Mouse (Mus musculus): ENCODE measurements at regions not wholly inside any gene's neighbourhood (a gene's known extent, or its start where the extent isn't known, plus 50 kb on each side); places are given as distances from the start of the nearest gene placed in this dataset.

GRCm38 (mm10) chr7:121214181-121214580 is 132.7 kb downstream of the Otoa start:
- Histone ChIP-seq H3K36me3 (ENCODE audit: control insufficient read depth, insufficient read depth, low read length) (no peaks in the 10 kb centered on the region), H3K4me3 (ENCODE audit: low read depth, low read length) (no peak overlapping the region), H3K4me2 (ENCODE audit: low read depth) (no peak overlapping the region), H3K27ac (ENCODE audit: low read depth, low read length) (no peak overlapping the region), H3K27me3 (ENCODE audit: control insufficient read depth, insufficient read depth, low read length) (no peaks in the 10 kb centered on the region), H3K9ac (ENCODE audit: low read length) (no peak overlapping the region), H3K9me3 (ENCODE audit: control insufficient read depth, low read length) (no peaks in the 10 kb centered on the region), H3K4me1 (ENCODE audit: control insufficient read depth, insufficient read depth, low read length) (no peaks in the 10 kb centered on the region)
- 86% methylated on average over 8 of the region's 8 CpGs for WGBS
- ATAC-seq (ENCODE audit: insufficient read depth, low FRiP score, low TSS enrichment) (no peak), DNase-seq (ENCODE audit: low spot score) (no peak)

DNA sequence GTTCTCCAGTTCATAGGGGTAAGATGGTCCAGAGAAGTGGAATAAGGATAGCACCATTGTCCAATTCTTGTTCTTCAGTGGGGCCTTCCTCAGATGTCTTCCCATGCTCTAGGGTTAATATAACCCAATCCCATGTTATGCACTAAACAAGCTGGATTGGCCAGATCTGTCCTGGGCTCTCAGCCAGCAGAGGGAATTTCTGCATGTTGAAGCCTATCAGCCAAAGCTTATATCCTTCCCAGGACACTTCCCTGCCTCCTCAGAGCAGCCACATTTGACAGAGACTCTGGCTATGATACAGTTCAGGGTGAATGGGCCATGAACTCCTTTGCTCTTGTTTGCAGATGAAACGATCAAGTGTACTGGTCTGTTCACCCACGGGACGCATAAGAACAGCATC is 133.6 kb downstream of the Otoa start:
- no peak overlapping the region for H3K4me2 ChIP-seq (ENCODE audit: low read depth)
- H3K27ac ChIP-seq (ENCODE audit: low read depth, low read length): no peak overlapping the region
- DNase-seq (ENCODE audit: low spot score) (no peak), ATAC-seq (ENCODE audit: insufficient read depth, low FRiP score, low TSS enrichment) (no peak)
- WGBS: 92% methylated on average over 3 of the region's 3 CpGs
- no peak overlapping the region for H3K4me3 ChIP-seq (ENCODE audit: low read depth, low read length)
- H3K4me1 ChIP-seq (ENCODE audit: control insufficient read depth, insufficient read depth, low read length): no peaks in the 10 kb centered on the region
- no peaks in the 10 kb centered on the region for H3K36me3 ChIP-seq (ENCODE audit: control insufficient read depth, insufficient read depth, low read length)
- H3K9ac ChIP-seq (ENCODE audit: low read length): no peak overlapping the region
- H3K27me3 ChIP-seq (ENCODE audit: control insufficient read depth, insufficient read depth, low read length): no peaks in the 10 kb centered on the region
- H3K9me3 ChIP-seq (ENCODE audit: control insufficient read depth, low read length): no peaks in the 10 kb centered on the region

- Histone ChIP-seq H3K9me3 (ENCODE audit: control insufficient read depth, low read length) (no peaks in the 10 kb centered on the region), H3K36me3 (ENCODE audit: control insufficient read depth, insufficient read depth, low read length) (no peaks in the 10 kb centered on the region), H3K4me3 (ENCODE audit: low read depth, low read length) (no peak overlapping the region), H3K4me1 (ENCODE audit: control insufficient read depth, insufficient read depth, low read length) (no peaks in the 10 kb centered on the region), H3K27ac (ENCODE audit: low read depth, low read length) (no peak overlapping the region), H3K4me2 (ENCODE audit: low read depth) (no peak overlapping the region), H3K27me3 (ENCODE audit: control insufficient read depth, insufficient read depth, low read length) (no peaks in the 10 kb centered on the region), H3K9ac (ENCODE audit: low read length) (no peak overlapping the region)
- ATAC-seq (ENCODE audit: insufficient read depth, low FRiP score, low TSS enrichment) (no peak), DNase-seq (ENCODE audit: low spot score) (no peak)
- WGBS: 69% methylated on average over 1 of the region's 1 CpGs
Measured at GRCm38 (mm10) chr7:121215735-121216134, 134.3 kb downstream of the Otoa start.

- DNase-seq (ENCODE audit: low spot score) (no peak), ATAC-seq (ENCODE audit: insufficient read depth, low FRiP score, low TSS enrichment) (no peak)
- 65% methylated on average over 10 of the region's 10 CpGs for WGBS
Measured at GRCm38 (mm10) chr7:121218031-121218430, 136.6 kb downstream of the Otoa start.

GRCm38 (mm10) chr7:121221158-121221557 is 139.7 kb downstream of the Otoa start:
- Histone ChIP-seq H3K9ac (ENCODE audit: low read length) (no peak overlapping the region), H3K36me3 (ENCODE audit: control insufficient read depth, insufficient read depth, low read length) (no peaks in the 10 kb centered on the region), H3K4me2 (ENCODE audit: low read depth) (no peak overlapping the region), H3K9me3 (ENCODE audit: control insufficient read depth, low read length) (no peaks in the 10 kb centered on the region), H3K4me1 (ENCODE audit: control insufficient read depth, insufficient read depth, low read length) (no peaks in the 10 kb centered on the region), H3K4me3 (ENCODE audit: low read depth, low read length) (no peak overlapping the region), H3K27me3 (ENCODE audit: control insufficient read depth, insufficient read depth, low read length) (no peaks in the 10 kb centered on the region), H3K27ac (ENCODE audit: low read depth, low read length) (no peak overlapping the region)
- no peak for ATAC-seq (ENCODE audit: insufficient read depth, low FRiP score, low TSS enrichment)
- 92% methylated on average over 7 of the region's 7 CpGs for WGBS
- no peak for DNase-seq (ENCODE audit: low spot score)

More at GRCm38 (mm10) chr7:121218031-121218430, 136.6 kb downstream of the Otoa start:
- H3K4me3 ChIP-seq (ENCODE audit: low read depth, low read length): no peak overlapping the region
- H3K27me3 ChIP-seq (ENCODE audit: control insufficient read depth, insufficient read depth, low read length): no peaks in the 10 kb centered on the region
- no peak overlapping the region for H3K27ac ChIP-seq (ENCODE audit: low read depth, low read length)
- no peaks in the 10 kb centered on the region for H3K4me1 ChIP-seq (ENCODE audit: control insufficient read depth, insufficient read depth, low read length)
- no peaks in the 10 kb centered on the region for H3K36me3 ChIP-seq (ENCODE audit: control insufficient read depth, insufficient read depth, low read length)
- H3K9ac ChIP-seq (ENCODE audit: low read length): no peak overlapping the region
- H3K4me2 ChIP-seq (ENCODE audit: low read depth): no peak overlapping the region
- H3K9me3 ChIP-seq (ENCODE audit: control insufficient read depth, low read length): no peaks in the 10 kb centered on the region

DNA sequence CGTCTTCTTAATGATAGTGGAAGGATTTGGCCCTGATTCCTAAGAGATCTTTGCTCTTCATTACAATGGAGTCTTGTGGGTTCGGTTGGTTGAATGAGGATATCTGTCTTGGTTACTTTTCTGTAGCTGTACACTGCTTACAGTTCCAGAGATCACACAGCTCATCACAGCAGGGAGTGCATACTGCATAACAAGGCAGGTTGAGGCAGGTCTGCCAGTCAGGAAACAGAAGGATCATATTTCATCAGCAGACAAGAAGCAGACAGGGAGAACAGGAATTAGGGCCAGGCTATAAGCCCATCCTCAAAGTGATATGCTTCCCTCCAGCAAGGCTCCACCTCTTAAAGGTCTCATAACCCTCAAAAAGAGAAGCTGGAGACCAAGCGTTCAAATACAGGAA is 150.4 kb downstream of the Otoa start:
- Histone ChIP-seq H3K4me3 (ENCODE audit: low read depth, low read length) (no peak overlapping the region), H3K36me3 (ENCODE audit: control insufficient read depth, insufficient read depth, low read length) (no peaks in the 10 kb centered on the region), H3K27ac (ENCODE audit: low read depth, low read length) (no peak overlapping the region), H3K9ac (ENCODE audit: low read length) (no peak overlapping the region), H3K4me2 (ENCODE audit: low read depth) (no peak overlapping the region), H3K27me3 (ENCODE audit: control insufficient read depth, insufficient read depth, low read length) (no peaks in the 10 kb centered on the region), H3K9me3 (ENCODE audit: control insufficient read depth, low read length) (no peaks in the 10 kb centered on the region), H3K4me1 (ENCODE audit: control insufficient read depth, insufficient read depth, low read length) (no peaks in the 10 kb centered on the region)
- 82% methylated on average over 3 of the region's 3 CpGs for WGBS
- ATAC-seq (ENCODE audit: insufficient read depth, low FRiP score, low TSS enrichment) (no peak), DNase-seq (ENCODE audit: low spot score) (no peak)

DNA sequence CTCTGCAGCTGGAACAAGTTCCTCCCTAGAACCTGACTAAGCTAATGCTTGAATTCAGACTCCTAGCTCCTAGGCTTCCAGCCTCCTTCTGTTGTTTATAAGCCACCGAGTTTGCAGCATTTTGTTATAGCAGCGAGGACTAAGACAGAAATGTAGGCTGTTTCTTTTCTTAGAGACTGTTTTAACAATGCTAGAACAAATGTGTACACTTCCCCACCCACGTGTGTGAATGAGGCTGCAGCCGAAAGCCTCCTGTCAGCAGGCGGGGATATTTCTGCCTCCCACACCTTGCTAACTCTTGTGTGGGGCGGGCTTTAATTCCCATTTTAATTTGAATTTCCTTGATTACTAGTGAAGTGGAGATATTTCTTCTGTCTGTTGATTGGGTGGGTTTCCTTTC is 153.4 kb downstream of the Otoa start:
- DNase-seq (ENCODE audit: low spot score): no peak
- no peak overlapping the region for H3K4me3 ChIP-seq (ENCODE audit: low read depth, low read length)
- H3K4me2 ChIP-seq (ENCODE audit: low read depth): no peak overlapping the region
- ATAC-seq (ENCODE audit: insufficient read depth, low FRiP score, low TSS enrichment): no peak
- no peaks in the 10 kb centered on the region for H3K27me3 ChIP-seq (ENCODE audit: control insufficient read depth, insufficient read depth, low read length)
- no peak overlapping the region for H3K9ac ChIP-seq (ENCODE audit: low read length)
- no peaks in the 10 kb centered on the region for H3K4me1 ChIP-seq (ENCODE audit: control insufficient read depth, insufficient read depth, low read length)
- no peaks in the 10 kb centered on the region for H3K9me3 ChIP-seq (ENCODE audit: control insufficient read depth, low read length)
- H3K36me3 ChIP-seq (ENCODE audit: control insufficient read depth, insufficient read depth, low read length): no peaks in the 10 kb centered on the region
- WGBS: 82% methylated on average over 6 of the region's 6 CpGs
- H3K27ac ChIP-seq (ENCODE audit: low read depth, low read length): no peak overlapping the region

- no peak overlapping the region for H3K4me2 ChIP-seq (ENCODE audit: low read depth)
- H3K9ac ChIP-seq (ENCODE audit: low read length): no peak overlapping the region
- H3K9me3 ChIP-seq (ENCODE audit: control insufficient read depth, low read length): no peaks in the 10 kb centered on the region
- DNase-seq (ENCODE audit: low spot score) (no peak), ATAC-seq (ENCODE audit: insufficient read depth, low FRiP score, low TSS enrichment) (no peak)
- H3K27ac ChIP-seq (ENCODE audit: low read depth, low read length): no peak overlapping the region
- no peaks in the 10 kb centered on the region for H3K4me1 ChIP-seq (ENCODE audit: control insufficient read depth, insufficient read depth, low read length)
- H3K4me3 ChIP-seq (ENCODE audit: low read depth, low read length): no peak overlapping the region
- no peaks in the 10 kb centered on the region for H3K27me3 ChIP-seq (ENCODE audit: control insufficient read depth, insufficient read depth, low read length)
- WGBS: 91% methylated on average over 6 of the region's 6 CpGs
- no peaks in the 10 kb centered on the region for H3K36me3 ChIP-seq (ENCODE audit: control insufficient read depth, insufficient read depth, low read length)
Measured at GRCm38 (mm10) chr7:121239731-121240130, 151.9 kb upstream of the Hs3st2 start.

DNA sequence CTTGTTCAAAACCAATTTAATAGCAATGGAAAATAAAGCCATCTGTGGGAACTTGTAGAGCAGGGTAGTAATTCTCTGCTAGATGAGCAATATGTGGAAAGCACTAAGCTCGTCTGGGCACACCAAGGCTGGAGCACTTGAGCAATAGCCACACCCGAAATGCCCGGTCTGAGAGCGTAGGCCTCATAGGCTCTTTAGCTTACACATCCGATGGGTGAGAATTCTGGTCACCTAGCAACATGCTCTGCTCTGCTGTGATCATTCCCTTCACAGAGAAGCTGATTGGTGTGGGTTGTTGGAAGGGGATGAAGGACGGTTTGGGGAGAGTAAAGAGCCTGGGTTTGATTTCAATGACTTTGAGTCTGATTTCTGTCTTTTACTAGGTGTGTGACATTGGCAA is 143.8 kb upstream of the Hs3st2 start:
- Histone ChIP-seq H3K27me3 (ENCODE audit: control insufficient read depth, insufficient read depth, low read length) (no peaks in the 10 kb centered on the region), H3K27ac (ENCODE audit: low read depth, low read length) (no peak overlapping the region), H3K36me3 (ENCODE audit: control insufficient read depth, insufficient read depth, low read length) (no peaks in the 10 kb centered on the region), H3K4me2 (ENCODE audit: low read depth) (no peak overlapping the region), H3K4me3 (ENCODE audit: low read depth, low read length) (no peak overlapping the region), H3K9me3 (ENCODE audit: control insufficient read depth, low read length) (no peaks in the 10 kb centered on the region), H3K9ac (ENCODE audit: low read length) (no peak overlapping the region), H3K4me1 (ENCODE audit: control insufficient read depth, insufficient read depth, low read length) (no peaks in the 10 kb centered on the region)
- ATAC-seq (ENCODE audit: insufficient read depth, low FRiP score, low TSS enrichment) (no peak), DNase-seq (ENCODE audit: low spot score) (no peak)
- 82% methylated on average over 6 of the region's 6 CpGs for WGBS
